Mouse (Mus musculus): Measurements from ENCODE around the gene Mettl21c. TPM values are rescaled to one million over a fixed set of nuclear protein-coding genes. Genes with fewer than 3 reads are reported as not detected.
A peak's percentile ranks its signal among the peaks of the same experiment; 100 is the strongest.
"Not testable (repeated sequence)": the region's sequence is repeated elsewhere in the genome, so short reads cannot be mapped to it uniquely, and the experiment has no call there.

The Mettl21c gene
- polyA plus RNA-seq (2014; fragmentation: Nextera tagmentation; extraction: Ambion mirVana), result 0.95 and 1.1 TPM in 2 replicates

DNA sequence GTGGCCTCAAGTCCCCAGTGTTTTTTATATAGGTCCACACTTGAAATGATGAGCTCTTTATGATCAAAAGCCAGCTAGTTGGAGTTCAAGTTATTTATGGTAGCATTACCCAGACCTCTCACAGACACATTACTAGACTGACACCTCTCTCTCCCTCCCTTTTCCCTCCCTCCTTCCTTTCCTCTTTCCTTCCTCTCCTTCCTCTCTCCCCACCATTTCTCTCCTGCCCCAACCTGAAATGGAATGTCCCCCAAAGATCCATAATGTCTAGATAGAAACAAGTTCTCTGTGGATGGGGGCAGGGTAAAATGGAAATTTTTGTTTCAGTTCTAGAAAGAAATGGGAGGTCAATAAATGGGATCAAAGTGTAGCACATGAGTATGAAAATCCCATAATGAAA lies at the start of gene Mettl21c:
Gene Mettl21c, minus strand, starts transcription at position 101 of the 400 bp plus-strand sequence.
- Histone ChIP-seq H3K27me3 (ENCODE audit: control insufficient read depth, insufficient read depth, low read length) (no peaks in the 10 kb centered on the region), H3K4me2 (ENCODE audit: low read depth, low read length) (no peak within 1 kb of the TSS), H3K27ac (replicated peaks; ENCODE audit: low read depth, low read length) (no peak within 1 kb of the TSS), H3K4me3 (ENCODE audit: low read depth, low read length) (no peak within 1 kb of the TSS), H3K36me3 (replicated peaks; ENCODE audit: control insufficient read depth, insufficient read depth, low read depth, low read length) (no peaks in the 10 kb centered on the region), H3K9me3 (replicated peaks; ENCODE audit: control insufficient read depth, low read length) (no peaks in the 10 kb centered on the region), H3K4me1 (ENCODE audit: control insufficient read depth, insufficient read depth, low read length) (no peaks in the 10 kb centered on the region), H3K9ac (replicated peaks; ENCODE audit: low read length) (no peak within 1 kb of the TSS)
- DNase-seq (ENCODE audit: low spot score) (no peak), ATAC-seq (replicated peaks; ENCODE audit: insufficient number of reproducible peaks, low FRiP score, low TSS enrichment, low read depth) (no peak)

GRCm38 (mm10) chr1:44064625-44065024 lies 44.8 kb upstream of the Mettl21c start:
- Histone ChIP-seq H3K36me3 (replicated peaks; ENCODE audit: control insufficient read depth, insufficient read depth, low read depth, low read length) (no peaks in the 10 kb centered on the region), H3K4me3 (ENCODE audit: low read depth, low read length) (no peak overlapping the region), H3K27ac (replicated peaks; ENCODE audit: low read depth, low read length) (no peak overlapping the region), H3K4me2 (ENCODE audit: low read depth, low read length) (no peak overlapping the region), H3K9ac (replicated peaks; ENCODE audit: low read length) (no peak overlapping the region), H3K9me3 (replicated peaks; ENCODE audit: control insufficient read depth, low read length) (no peaks in the 10 kb centered on the region), H3K4me1 (ENCODE audit: control insufficient read depth, insufficient read depth, low read length) (no peaks in the 10 kb centered on the region), H3K27me3 (ENCODE audit: control insufficient read depth, insufficient read depth, low read length) (no peaks in the 10 kb centered on the region)
- WGBS, result 0% methylated on average over 1 of the region's 1 CpGs
- DNase-seq (ENCODE audit: low spot score) (peak; percentile 58), ATAC-seq (replicated peaks; ENCODE audit: insufficient number of reproducible peaks, low FRiP score, low TSS enrichment, low read depth) (no peak)

DNA sequence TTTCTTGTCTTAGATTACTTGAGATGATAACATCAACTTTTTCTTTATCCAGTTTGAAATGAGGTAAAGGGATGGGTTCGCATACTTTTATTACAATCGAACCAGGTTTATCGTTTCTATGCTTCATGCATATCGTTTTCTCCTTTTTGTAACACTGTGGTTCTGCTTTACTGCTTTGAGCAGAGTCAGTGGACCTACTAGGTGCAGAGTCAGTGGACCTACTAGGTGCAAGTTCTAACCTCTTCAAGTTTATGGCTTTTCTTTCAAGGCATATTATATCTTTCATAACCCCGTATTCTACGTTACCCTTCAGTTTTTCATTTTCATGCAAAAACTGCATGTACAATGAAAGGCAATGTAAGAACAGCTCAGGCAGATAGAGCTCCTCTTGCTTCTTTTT lies 43.6 kb upstream of the Mettl21c start:
- 96% methylated on average over 6 of the region's 6 CpGs for WGBS
- H3K4me1 ChIP-seq (ENCODE audit: control insufficient read depth, insufficient read depth, low read length), result no peaks in the 10 kb centered on the region
- H3K4me2 ChIP-seq (ENCODE audit: low read depth, low read length), result no peak overlapping the region
- H3K9me3 ChIP-seq (replicated peaks; ENCODE audit: control insufficient read depth, low read length), result no peaks in the 10 kb centered on the region
- H3K27ac ChIP-seq (replicated peaks; ENCODE audit: low read depth, low read length), result no peak overlapping the region
- H3K36me3 ChIP-seq (replicated peaks; ENCODE audit: control insufficient read depth, insufficient read depth, low read depth, low read length), result no peaks in the 10 kb centered on the region
- H3K4me3 ChIP-seq (ENCODE audit: low read depth, low read length), result no peak overlapping the region
- no peaks in the 10 kb centered on the region for H3K27me3 ChIP-seq (ENCODE audit: control insufficient read depth, insufficient read depth, low read length)
- ATAC-seq (replicated peaks; ENCODE audit: insufficient number of reproducible peaks, low FRiP score, low TSS enrichment, low read depth), result no peak
- no peak for DNase-seq (ENCODE audit: low spot score)
- H3K9ac ChIP-seq (replicated peaks; ENCODE audit: low read length), result no peak overlapping the region

DNA sequence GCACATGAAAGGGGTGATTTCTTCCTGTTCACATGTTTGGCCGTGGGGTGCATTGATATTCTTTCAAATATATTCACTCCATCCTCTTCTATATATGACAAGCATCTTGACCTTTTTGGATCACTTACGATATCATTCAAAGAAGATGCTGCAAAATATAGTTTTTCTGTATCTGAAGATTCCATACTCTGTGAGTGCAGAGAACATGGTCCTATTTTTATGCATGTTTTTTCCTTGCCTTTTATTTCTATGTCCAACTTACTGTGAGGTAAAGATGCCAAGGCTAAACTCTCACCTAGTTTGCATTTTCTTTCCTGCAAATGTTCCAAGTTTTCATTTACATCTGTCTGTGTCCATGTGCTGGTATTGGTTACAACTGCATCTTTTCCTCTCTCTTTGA lies 42.0 kb upstream of the Mettl21c start, which contains the start of gene Gm8251:
Gene Gm8251, minus strand, starts transcription at position 101 of the 400 bp plus-strand sequence.
- no peak within 1 kb of the TSS for H3K27ac ChIP-seq (replicated peaks; ENCODE audit: low read depth, low read length)
- no peaks in the 10 kb centered on the region for H3K27me3 ChIP-seq (ENCODE audit: control insufficient read depth, insufficient read depth, low read length)
- H3K4me3 ChIP-seq (ENCODE audit: low read depth, low read length), result no peak within 1 kb of the TSS
- ATAC-seq (replicated peaks; ENCODE audit: insufficient number of reproducible peaks, low FRiP score, low TSS enrichment, low read depth) (no peak), DNase-seq (ENCODE audit: low spot score) (no peak)
- 87% methylated on average over 2 of the region's 2 CpGs for WGBS
- no peaks in the 10 kb centered on the region for H3K9me3 ChIP-seq (replicated peaks; ENCODE audit: control insufficient read depth, low read length)
- no peak within 1 kb of the TSS for H3K9ac ChIP-seq (replicated peaks; ENCODE audit: low read length)
- no peaks in the 10 kb centered on the region for H3K36me3 ChIP-seq (replicated peaks; ENCODE audit: control insufficient read depth, insufficient read depth, low read depth, low read length)
- no peak within 1 kb of the TSS for H3K4me2 ChIP-seq (ENCODE audit: low read depth, low read length)
- H3K4me1 ChIP-seq (ENCODE audit: control insufficient read depth, insufficient read depth, low read length), result no peaks in the 10 kb centered on the region

- Histone ChIP-seq H3K4me2 (ENCODE audit: low read depth, low read length) (no peak overlapping the region), H3K9me3 (replicated peaks; ENCODE audit: control insufficient read depth, low read length) (no peaks in the 10 kb centered on the region), H3K4me3 (ENCODE audit: low read depth, low read length) (no peak overlapping the region), H3K27ac (replicated peaks; ENCODE audit: low read depth, low read length) (no peak overlapping the region), H3K9ac (replicated peaks; ENCODE audit: low read length) (no peak overlapping the region), H3K27me3 (ENCODE audit: control insufficient read depth, insufficient read depth, low read length) (no peaks in the 10 kb centered on the region), H3K36me3 (replicated peaks; ENCODE audit: control insufficient read depth, insufficient read depth, low read depth, low read length) (no peaks in the 10 kb centered on the region), H3K4me1 (ENCODE audit: control insufficient read depth, insufficient read depth, low read length) (no peaks in the 10 kb centered on the region)
- ATAC-seq (replicated peaks; ENCODE audit: insufficient number of reproducible peaks, low FRiP score, low TSS enrichment, low read depth) (no peak), DNase-seq (ENCODE audit: low spot score) (no peak)
- WGBS, result 71% methylated on average over 3 of the region's 3 CpGs
Measured at GRCm38 (mm10) chr1:44057805-44058204, 38.0 kb upstream of the Mettl21c start.

- H3K27me3 ChIP-seq (ENCODE audit: control insufficient read depth, insufficient read depth, low read length), result no peaks in the 10 kb centered on the region
- no peak overlapping the region for H3K9ac ChIP-seq (replicated peaks; ENCODE audit: low read length)
- no peaks in the 10 kb centered on the region for H3K9me3 ChIP-seq (replicated peaks; ENCODE audit: control insufficient read depth, low read length)
- WGBS, result 84% methylated on average over 2 of the region's 2 CpGs
- no peak overlapping the region for H3K27ac ChIP-seq (replicated peaks; ENCODE audit: low read depth, low read length)
- no peak overlapping the region for H3K4me2 ChIP-seq (ENCODE audit: low read depth, low read length)
- ATAC-seq (replicated peaks; ENCODE audit: insufficient number of reproducible peaks, low FRiP score, low TSS enrichment, low read depth), result no peak
- no peaks in the 10 kb centered on the region for H3K36me3 ChIP-seq (replicated peaks; ENCODE audit: control insufficient read depth, insufficient read depth, low read depth, low read length)
- no peak for DNase-seq (ENCODE audit: low spot score)
- no peaks in the 10 kb centered on the region for H3K4me1 ChIP-seq (ENCODE audit: control insufficient read depth, insufficient read depth, low read length)
- no peak overlapping the region for H3K4me3 ChIP-seq (ENCODE audit: low read depth, low read length)
Measured at GRCm38 (mm10) chr1:44046556-44046955, 26.7 kb upstream of the Mettl21c start.

DNA sequence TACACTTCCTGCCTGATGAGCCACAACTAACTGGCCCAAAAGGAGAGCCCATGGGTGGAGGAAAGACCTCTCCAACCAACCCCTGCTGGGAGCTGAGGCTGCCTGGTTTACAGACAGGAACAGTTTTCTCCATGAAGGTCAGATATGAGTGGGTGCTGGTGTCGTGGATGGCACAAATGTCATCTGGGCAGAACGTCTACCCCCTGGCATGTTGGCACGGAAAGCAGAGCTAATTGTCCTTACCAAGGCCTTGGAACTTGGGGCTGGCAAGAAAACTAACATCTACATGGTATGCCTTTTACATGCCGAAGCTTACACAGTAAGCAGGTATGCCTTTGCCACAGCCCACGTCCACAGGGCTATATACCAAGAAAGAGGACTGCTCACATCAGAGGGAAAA lies 25.9 kb upstream of the Mettl21c start:
- 85% methylated on average over 5 of the region's 5 CpGs for WGBS
- not testable (repeated sequence) for H3K4me1 ChIP-seq (ENCODE audit: control insufficient read depth, insufficient read depth, low read length); H3K27me3 ChIP-seq (ENCODE audit: control insufficient read depth, insufficient read depth, low read length); H3K9me3 ChIP-seq (replicated peaks; ENCODE audit: control insufficient read depth, low read length); ATAC-seq (replicated peaks; ENCODE audit: insufficient number of reproducible peaks, low FRiP score, low TSS enrichment, low read depth); H3K36me3 ChIP-seq (replicated peaks; ENCODE audit: control insufficient read depth, insufficient read depth, low read depth, low read length); DNase-seq (ENCODE audit: low spot score); H3K4me3 ChIP-seq (ENCODE audit: low read depth, low read length); H3K9ac ChIP-seq (replicated peaks; ENCODE audit: low read length); H3K4me2 ChIP-seq (ENCODE audit: low read depth, low read length); H3K27ac ChIP-seq (replicated peaks; ENCODE audit: low read depth, low read length)

DNA sequence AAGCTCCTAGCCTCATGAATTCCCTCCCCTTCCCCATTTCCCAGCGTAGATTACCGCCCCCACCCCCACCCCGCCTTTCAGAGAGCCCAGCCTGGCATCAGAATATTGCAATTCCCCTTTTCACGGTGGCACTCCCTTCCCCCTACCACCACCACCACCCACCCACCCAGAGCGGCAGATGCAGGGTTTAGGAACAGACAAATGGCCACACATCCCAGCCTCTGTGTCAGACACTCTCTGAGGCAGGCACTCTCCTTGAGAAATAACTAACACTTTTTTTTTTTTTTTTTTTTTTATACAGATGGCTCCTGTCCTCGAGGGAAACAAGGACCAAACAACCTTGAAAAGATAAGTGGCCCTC lies 22.7 kb upstream of the Mettl21c start:
- Histone ChIP-seq H3K36me3 (replicated peaks; ENCODE audit: control insufficient read depth, insufficient read depth, low read depth, low read length) (no peaks in the 10 kb centered on the region), H3K27ac (replicated peaks; ENCODE audit: low read depth, low read length) (no peak overlapping the region), H3K4me3 (ENCODE audit: low read depth, low read length) (peak overlapping the region; percentile 29), H3K27me3 (ENCODE audit: control insufficient read depth, insufficient read depth, low read length) (no peaks in the 10 kb centered on the region), H3K4me2 (ENCODE audit: low read depth, low read length) (peak overlapping the region; percentile 57), H3K4me1 (ENCODE audit: control insufficient read depth, insufficient read depth, low read length) (no peaks in the 10 kb centered on the region), H3K9me3 (replicated peaks; ENCODE audit: control insufficient read depth, low read length) (no peaks in the 10 kb centered on the region), H3K9ac (replicated peaks; ENCODE audit: low read length) (peak overlapping the region; percentile 67)
- WGBS, result 5% methylated on average over 6 of the region's 6 CpGs
- DNase-seq (ENCODE audit: low spot score), result no peak
- peak; percentile 63 for ATAC-seq (replicated peaks; ENCODE audit: insufficient number of reproducible peaks, low FRiP score, low TSS enrichment, low read depth)

Measured in embryonic facial prominence, embryonic 11.5 days (tissue).